Mouse (Mus musculus) brain, adult 2 months (tissue): ENCODE data around the gene Spdye4a.
"Not testable (repeated sequence)": the region's sequence is repeated elsewhere in the genome, so short reads cannot be mapped to it uniquely, and the experiment has no call there.

ENCODE experiments used
- DNase-seq: peaks from one replicate; pipeline ENCODE4 v3.0.0; 2011; ENCODE audit warnings: low read depth, low spot score

Gene Spdye4a

GRCm38 (mm10) chr5:143235028-143235693, 8.5 kb upstream of the Spdye4a start, which contains the start of gene Zfp12:
Gene Zfp12 (plus strand): TSS chr5:143235163.
- peak; percentile 99 for DNase-seq

DNA sequence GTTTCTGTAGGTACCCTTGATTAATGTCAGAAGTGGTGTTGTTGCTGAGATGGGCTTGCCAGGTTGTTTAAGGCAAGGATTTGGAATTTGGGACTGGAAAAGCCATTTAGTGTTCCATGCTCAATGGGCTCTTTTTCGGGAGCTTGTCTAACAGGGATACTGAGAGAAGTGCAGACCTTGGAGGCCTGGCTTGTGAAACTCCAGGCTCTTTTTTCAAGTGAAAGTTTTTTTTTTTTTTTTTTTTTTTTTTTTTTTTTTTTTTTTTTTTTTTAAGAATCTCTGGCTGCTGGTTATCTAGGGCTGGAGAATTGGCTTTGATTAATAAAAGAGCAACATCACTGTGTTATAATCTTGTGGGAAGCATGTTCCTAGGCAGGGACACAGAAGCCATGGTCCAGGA, 4.4 kb downstream of the Spdye4a start:
- no peak for DNase-seq

- DNase-seq, result no peak
These were observed 5.7 kb downstream of the Spdye4a start for GRCm38 (mm10) chr5:143220996-143221395.

GRCm38 (mm10) chr5:143213832-143214231, 12.9 kb downstream of the Spdye4a start:
- no peak for DNase-seq

- DNase-seq, result no peak
These were observed 21.7 kb downstream of the Spdye4a start for GRCm38 (mm10) chr5:143205015-143205414.

- DNase-seq, result no peak
These were observed 30.2 kb downstream of the Spdye4a start for GRCm38 (mm10) chr5:143196506-143196905.

- DNase-seq, result no peak
These were observed 31.5 kb downstream of the Spdye4a start for GRCm38 (mm10) chr5:143195166-143195565.

GRCm38 (mm10) chr5:143194747-143195146, 31.9 kb downstream of the Spdye4a start:
- DNase-seq, result not testable (repeated sequence)

DNA sequence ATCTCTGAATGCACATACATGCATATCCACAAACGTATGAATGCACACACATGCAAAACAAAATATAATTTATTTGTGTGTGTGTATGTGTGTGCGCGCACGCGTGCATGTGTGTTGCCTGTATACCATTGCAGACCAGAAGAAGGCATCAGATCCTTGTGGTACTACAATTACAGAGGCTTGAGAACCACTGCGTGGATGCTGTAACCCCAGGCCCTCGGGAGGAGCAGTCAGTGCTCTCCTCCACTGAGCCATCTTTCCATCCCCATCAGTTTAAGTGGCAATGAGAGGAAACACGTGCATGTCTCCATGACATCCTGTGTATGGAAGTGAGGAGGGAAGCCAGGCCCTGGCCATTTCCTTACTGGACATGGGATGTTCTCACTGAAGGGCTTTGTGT, 33.9 kb downstream of the Spdye4a start:
- no peak for DNase-seq

DNA sequence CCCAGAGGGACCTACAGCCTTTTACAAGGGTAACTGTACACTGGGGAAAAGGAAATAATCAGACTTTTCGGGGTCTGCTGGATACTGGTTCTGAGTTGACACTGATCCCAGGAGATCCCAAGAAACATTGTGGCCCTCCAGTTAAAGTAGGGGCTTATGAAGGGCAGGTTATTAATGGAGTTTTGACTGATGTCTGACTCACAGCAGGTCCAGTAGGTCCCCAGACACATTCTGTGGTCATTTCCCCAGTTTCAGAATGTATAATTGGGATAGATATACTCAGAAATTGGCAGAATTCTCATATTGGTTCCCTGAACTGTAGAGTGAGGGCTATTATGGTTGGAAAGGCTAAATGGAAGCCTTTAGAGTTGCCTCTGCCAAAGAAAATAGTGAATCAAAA, 38.7 kb downstream of the Spdye4a start:
- not testable (repeated sequence) for DNase-seq

DNA sequence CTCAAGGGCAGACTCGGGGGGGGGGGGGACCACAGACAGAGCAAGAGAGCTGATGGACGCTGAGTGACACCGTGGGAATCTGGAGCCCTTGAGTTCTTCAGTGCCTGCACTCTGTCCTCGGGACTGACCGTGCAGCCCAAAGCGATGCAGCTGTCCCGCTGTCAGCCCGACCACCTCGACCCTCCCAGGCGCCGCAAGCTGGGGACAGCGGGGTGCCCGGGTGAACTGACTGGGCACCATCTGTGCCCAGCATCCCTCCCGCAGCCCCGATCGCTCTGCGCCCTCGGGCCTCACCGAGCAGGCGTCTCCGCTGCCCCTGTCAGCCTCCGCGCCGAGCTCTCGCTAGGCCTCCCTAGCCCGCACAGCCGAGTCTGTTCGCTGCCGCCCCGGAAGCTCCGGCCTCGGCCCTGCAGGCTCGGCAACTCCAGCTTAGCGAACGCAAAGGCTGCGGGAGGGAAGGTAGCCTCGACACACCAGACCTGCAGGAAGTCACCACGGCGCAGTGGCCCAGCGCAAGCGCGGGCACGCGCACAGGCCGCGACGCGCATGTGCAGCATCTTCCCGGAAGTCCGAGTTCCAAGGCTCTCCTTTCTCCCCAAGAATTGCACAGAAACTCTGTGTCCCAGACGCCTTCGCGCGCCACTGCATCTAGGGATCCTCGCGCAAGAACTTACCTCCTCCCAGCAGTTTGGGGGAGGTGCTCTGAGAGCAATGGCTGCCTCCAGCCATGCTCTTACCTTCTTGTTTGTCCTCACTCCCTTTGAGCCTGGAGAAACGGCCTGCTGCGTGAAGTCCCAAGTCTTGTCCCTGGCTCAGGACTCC, 46.2 kb downstream of the Spdye4a start, which contains the start of the genes Rbak and Spdye4b:
Gene Rbak (minus strand): TSS at position 521 of the 822 bp plus-strand sequence.
Gene Spdye4b (plus strand): TSS at position 763 of the 822 bp plus-strand sequence.
- DNase-seq, result peak; percentile 100

DNA sequence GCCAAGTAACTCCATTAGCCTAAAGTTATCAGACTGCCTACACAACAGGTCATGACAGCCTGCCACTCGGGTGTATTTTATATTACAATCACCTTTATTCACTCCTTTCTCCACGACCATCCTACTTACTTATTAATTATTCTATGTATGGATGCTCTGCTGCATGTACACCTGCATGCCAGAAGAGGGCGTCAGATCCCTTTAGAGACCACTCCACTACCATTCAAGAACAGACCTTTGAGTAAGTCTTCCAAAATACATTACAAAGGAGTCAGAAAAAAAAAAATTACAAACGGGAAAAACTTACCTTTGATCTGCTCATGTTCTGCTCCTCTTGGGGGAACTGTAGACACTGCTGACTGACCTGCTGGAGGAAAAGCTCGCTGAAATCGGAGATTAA, 47.5 kb downstream of the Spdye4a start:
- peak; percentile 42 for DNase-seq

- no peak for DNase-seq
These were observed 49.0 kb downstream of the Spdye4a start for GRCm38 (mm10) chr5:143177541-143178200.

DNA sequence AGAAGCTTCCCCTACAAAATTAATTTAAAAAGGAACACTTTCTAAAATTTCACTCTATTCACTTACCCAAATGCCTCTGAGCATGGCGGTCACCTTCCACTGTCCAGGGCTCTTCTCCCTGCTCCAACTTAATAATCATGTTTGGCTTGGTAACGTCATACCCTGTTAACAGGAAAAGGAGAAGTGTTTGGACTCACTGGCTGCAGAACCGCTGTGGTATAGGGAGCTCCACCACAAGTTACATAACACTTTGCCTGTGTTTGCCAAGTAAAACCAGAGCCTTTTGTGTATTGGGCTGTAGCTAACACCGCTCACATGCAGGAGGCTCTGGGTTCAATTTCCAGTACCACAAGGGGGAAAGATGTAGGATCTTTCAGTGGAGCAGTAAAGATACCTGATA, 50.7 kb downstream of the Spdye4a start:
- DNase-seq, result no peak
